Mouse (Mus musculus): ENCODE results near the gene Zmat5.

The Zmat5 gene

GRCm38 (mm10) chr11:4771756-4772155 is 67.3 kb downstream of the Zmat5 start:
- no peak for DNase-seq (ENCODE audit: low spot score in 2 of 2)

GRCm38 (mm10) chr11:4772925-4773324 is 68.4 kb downstream of the Zmat5 start:
- DNase-seq (ENCODE audit: low spot score in 2 of 2): peak; percentile 44 to 62

GRCm38 (mm10) chr11:4780927-4781326 is 76.4 kb downstream of the Zmat5 start:
- DNase-seq (ENCODE audit: low spot score in 2 of 2): no peak

GRCm38 (mm10) chr11:4783116-4783515 is 78.6 kb downstream of the Zmat5 start:
- DNase-seq (ENCODE audit: low spot score in 2 of 2): no peak

GRCm38 (mm10) chr11:4784629-4785142 is 80.2 kb downstream of the Zmat5 start:
- no peak for DNase-seq (ENCODE audit: low spot score in 2 of 2)
